Mouse (Mus musculus): ENCODE results near the gene Dnmt1.

GRCm38 (mm10) chr9:21008007-21008406 is 48.3 kb upstream of the Dnmt1 start:
- TF ChIP-seq GATA1 (IDR thresholded peaks at IDR 0.05; ENCODE audit: borderline replicate concordance, low read length) (no peak), FLI1 (IDR thresholded peaks at IDR 0.05; ENCODE audit: low read length) (no peak)

Data from megakaryocyte, embryonic 14.5 days (primary cell).